Mouse (Mus musculus): ENCODE measurements around the gene Gpc2. TPM values are rescaled to one million over a fixed set of nuclear protein-coding genes. Genes with fewer than 3 reads are reported as not detected.

Gene Gpc2
- polyA plus RNA-seq, 1 experiment from 2014 or later = 4.7 TPM

- no peaks in the 10 kb centered on the region for H3K27me3 ChIP-seq (ENCODE audit: insufficient read depth, low read length)
- ATAC-seq (ENCODE audit: insufficient read depth) (no peak), DNase-seq (no peak)
- no peak overlapping the region for H3K27ac ChIP-seq (ENCODE audit: low read depth)
- H3K36me3 ChIP-seq (ENCODE audit: insufficient read depth) = peaks cover 9% of the 10 kb centered on the region; the same call in 1 of the 2 replicates
- no peaks in the 10 kb centered on the region for H3K9me3 ChIP-seq (ENCODE audit: low read depth, low read length)
- H3K4me2 ChIP-seq = no peak overlapping the region
- peaks cover 7% of the 10 kb centered on the region; the same call in 1 of the 2 replicates for H3K4me1 ChIP-seq (ENCODE audit: insufficient read depth)
- WGBS = 53% methylated on average over 3 of the region's 3 CpGs
- no peak for TF ChIP-seq CTCF (IDR thresholded peaks at IDR 0.05; ENCODE audit: low read depth)
- no peak overlapping the region for H3K4me3 ChIP-seq (ENCODE audit: low read depth, low read length)
- no peak overlapping the region for H3K9ac ChIP-seq
Measured at GRCm38 (mm10) chr5:138271232-138271631, 8.6 kb downstream of the Gpc2 start.

GRCm38 (mm10) chr5:138268980-138269379 is 10.8 kb downstream of the Gpc2 start:
- WGBS = 76% methylated on average over 4 of the region's 4 CpGs
- no peak for TF ChIP-seq CTCF (IDR thresholded peaks at IDR 0.05; ENCODE audit: low read depth)
- H3K4me1 ChIP-seq (ENCODE audit: insufficient read depth) = peaks cover 4% of the 10 kb centered on the region; the same call in 1 of the 2 replicates

GRCm38 (mm10) chr5:138267114-138267513 is 12.7 kb downstream of the Gpc2 start:
- no peak overlapping the region for H3K9ac ChIP-seq
- 83% methylated on average over 3 of the region's 3 CpGs for WGBS
- no peaks in the 10 kb centered on the region for H3K9me3 ChIP-seq (ENCODE audit: low read depth, low read length)
- peaks cover under 1% of the 10 kb centered on the region; the same call in 1 of the 2 replicates for H3K36me3 ChIP-seq (ENCODE audit: insufficient read depth)
- no peak overlapping the region for H3K4me3 ChIP-seq (ENCODE audit: low read depth, low read length)
- ATAC-seq (ENCODE audit: insufficient read depth) (no peak), DNase-seq (no peak)
- no peak overlapping the region for H3K4me2 ChIP-seq
- no peak for TF ChIP-seq CTCF (IDR thresholded peaks at IDR 0.05; ENCODE audit: low read depth)
- peaks cover 11% of the 10 kb centered on the region for H3K4me1 ChIP-seq (ENCODE audit: insufficient read depth)
- no peaks in the 10 kb centered on the region for H3K27me3 ChIP-seq (ENCODE audit: insufficient read depth, low read length)
- no peak overlapping the region for H3K27ac ChIP-seq (ENCODE audit: low read depth)

More at GRCm38 (mm10) chr5:138268980-138269379, 10.8 kb downstream of the Gpc2 start:
- DNase-seq = no peak
- no peaks in the 10 kb centered on the region for H3K27me3 ChIP-seq (ENCODE audit: insufficient read depth, low read length)
- H3K4me2 ChIP-seq = no peak overlapping the region
- H3K27ac ChIP-seq (ENCODE audit: low read depth) = no peak overlapping the region
- no peak overlapping the region for H3K9ac ChIP-seq
- H3K9me3 ChIP-seq (ENCODE audit: low read depth, low read length) = no peaks in the 10 kb centered on the region
- H3K36me3 ChIP-seq (ENCODE audit: insufficient read depth) = no peaks in the 10 kb centered on the region
- no peak for ATAC-seq (ENCODE audit: insufficient read depth)
- H3K4me3 ChIP-seq (ENCODE audit: low read depth, low read length) = no peak overlapping the region

DNA sequence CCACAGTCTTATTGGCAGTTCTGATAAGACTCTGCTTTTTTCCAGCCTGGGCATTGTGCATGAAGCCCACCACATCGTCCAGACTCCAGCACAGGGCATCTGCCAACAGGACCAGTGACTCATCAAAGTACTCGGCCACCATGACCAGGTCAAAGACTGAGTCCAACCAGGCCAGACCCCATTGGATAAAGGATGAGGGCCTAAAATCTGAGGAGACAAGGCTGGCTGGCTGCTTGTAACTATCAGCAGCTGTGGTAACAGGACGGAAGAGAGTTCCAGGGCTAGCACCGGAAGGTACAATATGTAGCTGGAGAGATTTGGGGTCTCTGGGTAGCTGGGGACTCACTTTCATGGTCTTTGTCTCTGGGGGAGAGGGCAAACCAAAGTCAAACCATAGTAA is 14.1 kb downstream of the Gpc2 start:
- H3K9me3 ChIP-seq (ENCODE audit: low read depth, low read length) = no peaks in the 10 kb centered on the region
- WGBS = 95% methylated on average over 4 of the region's 4 CpGs

DNA sequence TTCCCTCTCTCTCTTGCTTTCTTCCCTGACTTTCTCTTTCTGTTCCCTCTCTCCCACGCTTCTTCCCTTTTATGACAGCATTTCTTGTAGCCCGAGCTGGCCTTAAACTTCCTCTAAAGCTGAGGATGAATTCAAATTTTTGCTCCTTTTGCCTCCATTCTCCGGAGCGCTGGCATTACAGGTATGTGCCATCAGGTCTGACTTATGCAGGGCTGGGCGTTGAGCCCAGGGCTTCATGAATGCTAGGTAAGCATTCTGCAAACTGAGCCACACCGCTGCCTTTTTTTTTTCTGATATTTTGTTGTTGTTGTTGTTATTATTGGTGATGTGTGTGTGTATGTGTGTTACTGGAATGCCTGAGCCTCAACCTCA is 15.6 kb downstream of the Gpc2 start:
- Histone ChIP-seq H3K9ac (peak overlapping the region; percentile 95), H3K36me3 (ENCODE audit: insufficient read depth) (peaks cover 29% of the 10 kb centered on the region), H3K4me3 (ENCODE audit: low read depth, low read length) (peak overlapping the region; percentile 95), H3K9me3 (ENCODE audit: low read depth, low read length) (no peaks in the 10 kb centered on the region), H3K27me3 (ENCODE audit: insufficient read depth, low read length) (no peaks in the 10 kb centered on the region), H3K4me2 (peak overlapping the region; percentile 92), H3K4me1 (ENCODE audit: insufficient read depth) (peaks cover 7% of the 10 kb centered on the region), H3K27ac (ENCODE audit: low read depth) (0 out of 2 replicates have a peak overlapping the region, but pooled peaks have one; percentile 42)
- no peak for ATAC-seq (ENCODE audit: insufficient read depth)
- TF ChIP-seq CTCF (IDR thresholded peaks at IDR 0.05; ENCODE audit: low read depth) = no peak
- DNase-seq = no peak
- 8% methylated on average over 6 of the region's 6 CpGs for WGBS

More for the DNA sequence above, 14.1 kb downstream of the Gpc2 start:
- Histone ChIP-seq H3K27me3 (ENCODE audit: insufficient read depth, low read length) (no peaks in the 10 kb centered on the region), H3K27ac (ENCODE audit: low read depth) (no peak overlapping the region), H3K9ac (no peak overlapping the region), H3K36me3 (ENCODE audit: insufficient read depth) (peaks cover 14% of the 10 kb centered on the region), H3K4me1 (ENCODE audit: insufficient read depth) (peaks cover 7% of the 10 kb centered on the region), H3K4me3 (ENCODE audit: low read depth, low read length) (no peak overlapping the region), H3K4me2 (no peak overlapping the region)
- no peak for TF ChIP-seq CTCF (IDR thresholded peaks at IDR 0.05; ENCODE audit: low read depth)
- no peak for ATAC-seq (ENCODE audit: insufficient read depth)
- DNase-seq = no peak

DNA sequence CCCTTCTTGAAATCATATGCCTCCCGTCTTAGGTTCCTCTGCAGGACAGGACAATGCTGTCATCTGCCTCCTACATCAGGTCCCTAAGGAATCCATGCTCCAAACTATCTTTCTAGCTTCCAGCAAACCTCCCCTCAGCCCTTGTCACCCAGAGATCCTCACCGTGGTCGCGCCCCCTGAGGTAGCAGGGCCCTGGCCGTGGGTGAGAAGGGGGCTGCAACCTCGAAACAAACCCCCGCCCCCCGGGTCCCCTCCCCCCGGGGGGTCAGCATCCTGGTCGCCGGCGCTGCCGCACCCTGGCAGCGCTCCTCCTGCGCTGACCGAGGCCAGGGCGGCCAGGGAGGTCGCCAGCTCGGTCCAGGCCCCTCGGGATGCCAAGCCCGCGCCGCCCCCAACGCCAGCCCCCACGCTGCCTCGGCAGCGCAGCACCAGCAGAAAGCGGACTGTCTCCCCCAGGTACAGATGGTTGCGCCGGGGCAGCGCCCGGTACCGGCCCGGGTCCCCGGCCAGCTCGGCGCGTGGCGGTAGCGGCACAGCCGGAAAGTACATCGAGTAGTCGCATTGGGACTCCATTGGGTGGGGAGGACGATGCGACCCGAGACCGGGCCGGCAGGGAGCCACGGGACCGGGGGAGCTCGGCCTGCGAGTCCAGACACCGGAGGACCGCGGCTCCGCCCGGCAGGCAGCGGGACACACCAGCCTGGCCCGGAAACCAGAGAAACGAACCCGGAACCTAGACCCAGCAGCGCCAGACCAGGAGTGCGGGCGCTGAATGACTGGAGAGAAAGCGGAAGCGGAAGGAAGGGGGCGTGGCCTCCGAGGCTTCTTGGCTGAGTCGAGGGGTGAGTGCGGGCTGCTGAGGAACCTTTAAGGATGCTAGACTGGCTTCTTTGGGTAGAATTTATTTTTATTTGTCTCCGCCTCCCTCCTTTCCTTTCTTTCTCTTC is 16.3 kb downstream of the Gpc2 start, which contains the start of gene BC037034:
BC037034 (minus strand) TSS at position 774 of the 947 bp plus-strand sequence.
- Histone ChIP-seq H3K36me3 (ENCODE audit: insufficient read depth) (peaks cover 35% of the 10 kb centered on the region), H3K9ac (peak within 1 kb of the TSS; percentile 95), H3K27me3 (ENCODE audit: insufficient read depth, low read length) (no peaks in the 10 kb centered on the region), H3K4me3 (ENCODE audit: low read depth, low read length) (peak within 1 kb of the TSS; percentile 95), H3K4me2 (peak within 1 kb of the TSS; percentile 92), H3K27ac (ENCODE audit: low read depth) (peak within 1 kb of the TSS; percentile 42; the same call in 1 of the 2 replicates), H3K4me1 (ENCODE audit: insufficient read depth) (peaks cover 7% of the 10 kb centered on the region), H3K9me3 (ENCODE audit: low read depth, low read length) (no peaks in the 10 kb centered on the region)
- DNase-seq = peak; percentile 97
- ATAC-seq (ENCODE audit: insufficient read depth) = peak; percentile 93
- no peak for TF ChIP-seq CTCF (IDR thresholded peaks at IDR 0.05; ENCODE audit: low read depth)
- under 1% methylated on average over 71 of the region's 71 CpGs for WGBS

GRCm38 (mm10) chr5:138262582-138263240 is 17.1 kb downstream of the Gpc2 start:
- ATAC-seq (ENCODE audit: insufficient read depth) (no peak), DNase-seq (no peak)
- Histone ChIP-seq H3K4me2 (peak overlapping the region; percentile 92), H3K4me1 (ENCODE audit: insufficient read depth) (peaks cover 7% of the 10 kb centered on the region), H3K27me3 (ENCODE audit: insufficient read depth, low read length) (no peaks in the 10 kb centered on the region), H3K36me3 (ENCODE audit: insufficient read depth) (peaks cover 40% of the 10 kb centered on the region), H3K4me3 (ENCODE audit: low read depth, low read length) (peak overlapping the region; percentile 95), H3K9me3 (ENCODE audit: low read depth, low read length) (no peaks in the 10 kb centered on the region), H3K9ac (peak overlapping the region; percentile 95), H3K27ac (ENCODE audit: low read depth) (no peak overlapping the region)
- 56% methylated on average over 18 of the region's 18 CpGs for WGBS
- TF ChIP-seq CTCF (IDR thresholded peaks at IDR 0.05; ENCODE audit: low read depth) = no peak
